Mouse (Mus musculus): ENCODE data around the gene Jph2.

Gene Jph2

GRCm38 (mm10) chr2:163317281-163317680, 80.5 kb downstream of the Jph2 start:
- DNase-seq (ENCODE audit: low read depth, low spot score) = no peak

- DNase-seq (ENCODE audit: low read depth, low spot score) = no peak
Measured at GRCm38 (mm10) chr2:163310163-163310688, 87.6 kb downstream of the Jph2 start.

GRCm38 (mm10) chr2:163309376-163309775, 88.4 kb downstream of the Jph2 start:
- DNase-seq (ENCODE audit: low read depth, low spot score) = no peak

- DNase-seq (ENCODE audit: low read depth, low spot score) = no peak
Measured at GRCm38 (mm10) chr2:163303037-163303436, 94.8 kb downstream of the Jph2 start.

GRCm38 (mm10) chr2:163301641-163302040, 96.2 kb downstream of the Jph2 start:
- no peak for DNase-seq (ENCODE audit: low read depth, low spot score)

- DNase-seq (ENCODE audit: low read depth, low spot score) = no peak
Measured at GRCm38 (mm10) chr2:163300069-163301060, 97.4 kb downstream of the Jph2 start.

- no peak for DNase-seq (ENCODE audit: low read depth, low spot score)
Measured at GRCm38 (mm10) chr2:163296999-163297630, 100.7 kb downstream of the Jph2 start.

GRCm38 (mm10) chr2:163288881-163289379, 108.9 kb downstream of the Jph2 start:
- no peak for DNase-seq (ENCODE audit: low read depth, low spot score)
